Mouse (Mus musculus) layer of hippocampus, adult 6 months (tissue): ENCODE measurements around the gene Prl2b1. TPM values are rescaled to one million over a fixed set of nuclear protein-coding genes. Genes with fewer than 3 reads are reported as not detected.

Experiments
- long read RNA-seq, 2 experiments: library from polyadenylated mRNA; unstranded; transcript quantifications; one replicate each; pipeline ENCODE4 v2.0.0; 2019 to 2020
- polyA plus RNA-seq: library from polyadenylated mRNA; unstranded; fragments of <200 nt; fragmentation: Nextera tagmentation; gene quantifications from 2 replicates; pipeline ENCODE4 v1.2.3, GENCODE M21; 2021

Gene Prl2b1
- not detected in 2 replicates for polyA plus RNA-seq
- long read RNA-seq, experiment 1, result 0 reads
- long read RNA-seq, experiment 2, result 0 reads

GRCm38 (mm10) chr13:27390746-27391145 lies at the start of gene Prl2b1:
Gene Prl2b1 (minus strand): TSS chr13:27390846.

GRCm38 (mm10) chr13:27438588-27438987 lies 47.9 kb upstream of the Prl2b1 start, which contains the start of gene Prl8a6:
Gene Prl8a6 (minus strand): TSS chr13:27438688.

GRCm38 (mm10) chr13:27345373-27345772 lies 45.3 kb downstream of the Prl2b1 start, which contains the start of gene Prl8a2:
Gene Prl8a2 (plus strand): TSS chr13:27345673.

Other genes with a start within 250 kb of the Prl2b1 start
- gene Prl3d3, start 234.1 kb downstream of the Prl2b1 start, polyA plus RNA-seq, result not detected in 2 replicates
- not detected in 2 replicates for gene Prl3c1, start 194.2 kb downstream of the Prl2b1 start, polyA plus RNA-seq
- gene Prl3b1, start 149.0 kb downstream of the Prl2b1 start, polyA plus RNA-seq, result not detected in 2 replicates
- gene Prl3a1, start 131.4 kb downstream of the Prl2b1 start, polyA plus RNA-seq, result not detected in 2 replicates
- not detected in 2 replicates for gene Prl6a1, start 78.2 kb downstream of the Prl2b1 start, polyA plus RNA-seq
- not detected in 2 replicates for gene Prl8a2, start 45.2 kb downstream of the Prl2b1 start, polyA plus RNA-seq
- not detected in 2 replicates for gene Prl8a6, start 47.8 kb upstream of the Prl2b1 start, polyA plus RNA-seq
- gene Prl8a8, start 122.4 kb upstream of the Prl2b1 start, polyA plus RNA-seq, result not detected in 2 replicates
- not detected in 2 replicates for gene Prl8a9, start 173.8 kb upstream of the Prl2b1 start, polyA plus RNA-seq
- gene Prl8a1, start 191.3 kb upstream of the Prl2b1 start, polyA plus RNA-seq, result not detected in 2 replicates
- gene Prl7b1, start 219.7 kb upstream of the Prl2b1 start, polyA plus RNA-seq, result not detected in 2 replicates